Mouse (Mus musculus): ENCODE measurements at regions not wholly inside any gene's neighbourhood (a gene's known extent, or its start where the extent isn't known, plus 50 kb on each side); places are given as distances from the start of the nearest gene placed in this dataset.

- no peak for DNase-seq (ENCODE audit: low spot score in 2 of 2)
- intact Hi-C loops (cut with DNase I): no loop called here
Measured at GRCm38 (mm10) chr17:47317651-47318050, 51.0 kb upstream of the Mrps10 start.

GRCm38 (mm10) chr17:47313162-47313561 lies 55.5 kb upstream of the Mrps10 start:
- intact Hi-C loops (cut with DNase I): no loop called here

GRCm38 (mm10) chr17:47311272-47311671 lies 57.4 kb upstream of the Mrps10 start:
- intact Hi-C loops (cut with DNase I): no loop called here
- no peak for DNase-seq (ENCODE audit: low spot score in 2 of 2)

More at GRCm38 (mm10) chr17:47313162-47313561, 55.5 kb upstream of the Mrps10 start:
- DNase-seq (ENCODE audit: low spot score in 2 of 2): no peak

- intact Hi-C loops (cut with DNase I): no loop called here
- DNase-seq (ENCODE audit: low spot score in 2 of 2): no peak
Measured at GRCm38 (mm10) chr17:47306027-47306761, 62.5 kb upstream of the Mrps10 start.

GRCm38 (mm10) chr17:47304463-47305199 lies 64.1 kb upstream of the Mrps10 start:
- no peak for DNase-seq (ENCODE audit: low spot score in 2 of 2)
- intact Hi-C loops (cut with DNase I): no loop called here

- no peak for DNase-seq (ENCODE audit: low spot score in 2 of 2)
- intact Hi-C loops (cut with DNase I): no loop called here
Measured at GRCm38 (mm10) chr17:47303600-47303999, 65.1 kb upstream of the Mrps10 start.

DNA sequence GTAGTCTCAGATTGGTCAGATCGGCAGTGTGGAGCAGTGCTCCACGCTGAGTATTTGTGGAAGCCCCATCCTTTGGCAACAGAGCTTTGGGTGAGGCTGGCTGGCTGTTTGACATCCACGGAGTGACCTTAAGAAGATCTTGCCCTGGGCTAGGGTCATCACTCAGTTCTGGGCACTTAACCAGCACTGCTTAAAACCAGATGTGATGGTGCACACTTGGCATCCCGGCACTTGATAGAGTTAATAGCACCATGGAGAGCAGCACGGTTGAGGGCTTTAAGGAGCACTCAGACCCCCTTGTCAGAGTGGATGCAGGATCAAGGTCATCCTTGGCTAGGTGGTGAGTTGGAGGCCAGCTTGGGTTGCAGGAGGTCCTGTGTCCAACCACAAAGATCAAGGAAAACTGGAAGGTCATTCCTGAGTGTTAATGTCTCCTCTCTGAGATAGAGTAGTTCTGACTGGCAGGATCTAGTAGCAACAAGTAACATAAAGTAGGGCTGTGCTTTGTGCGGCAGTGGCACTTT lies 70.2 kb upstream of the Mrps10 start:
- no peak for DNase-seq (ENCODE audit: low spot score in 2 of 2)
- intact Hi-C loops (cut with DNase I): no loop called here

DNA sequence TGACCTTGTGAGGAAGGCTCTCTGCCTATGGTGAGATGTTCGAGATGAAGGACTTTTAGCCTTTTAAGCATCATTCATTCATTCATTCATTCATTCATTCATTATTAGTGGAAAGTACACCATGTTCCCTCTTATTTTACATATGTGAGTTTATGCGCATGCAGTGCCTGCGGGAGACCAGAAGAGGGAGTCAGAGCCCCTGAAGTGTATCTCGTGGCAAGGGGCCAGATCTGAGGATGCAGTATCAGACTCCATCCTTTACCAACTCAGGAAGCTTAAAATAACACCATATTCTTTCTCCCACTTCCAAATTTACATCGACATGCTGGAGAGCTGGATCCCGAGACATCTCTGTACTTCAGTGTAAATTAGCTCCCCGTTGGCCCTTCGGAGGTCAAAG lies 70.7 kb upstream of the Mrps10 start:
- intact Hi-C loops (cut with DNase I): no loop called here
- DNase-seq (ENCODE audit: low spot score in 2 of 2): no peak

DNA sequence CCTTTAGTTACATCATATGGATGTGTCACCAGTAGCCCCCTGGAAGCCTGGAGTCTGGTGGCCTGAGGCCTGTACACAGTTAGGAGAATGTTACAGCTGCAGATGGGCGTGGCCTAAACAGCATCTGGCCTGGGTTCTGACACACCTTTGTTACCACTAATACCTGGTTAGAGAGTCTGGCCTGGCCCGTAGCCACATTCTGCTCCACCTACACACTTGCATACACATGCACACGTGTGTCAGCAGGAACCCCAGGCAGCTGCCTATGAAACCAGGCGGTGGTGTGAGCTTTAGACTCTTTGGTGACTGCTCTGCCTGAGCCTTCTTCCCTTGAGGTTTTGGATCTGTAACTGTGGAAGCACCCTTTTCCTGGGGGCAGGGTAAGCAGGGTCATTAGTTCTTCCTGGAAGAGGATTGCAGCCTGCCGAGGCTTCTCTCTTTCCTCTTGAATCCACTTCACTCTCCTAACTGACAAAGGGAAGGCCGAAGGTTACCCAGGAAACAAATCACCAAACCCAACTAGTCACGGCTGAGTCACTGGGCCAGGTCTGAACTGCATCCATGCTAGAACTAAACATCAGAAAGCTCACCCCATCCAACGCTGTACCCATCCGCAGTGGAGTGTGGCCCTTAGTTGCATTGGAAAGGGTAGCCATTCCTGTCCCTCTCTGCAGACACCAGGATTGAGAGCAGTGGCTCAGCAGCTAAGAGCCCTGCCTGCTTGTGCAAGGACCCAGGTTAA lies 71.8 kb upstream of the Mrps10 start:
- no peak for DNase-seq (ENCODE audit: low spot score in 2 of 2)
- intact Hi-C loops (cut with DNase I): no loop called here

GRCm38 (mm10) chr17:47295315-47296011 lies 73.2 kb upstream of the Mrps10 start:
- DNase-seq (ENCODE audit: low spot score in 2 of 2): no peak
- intact Hi-C loops (cut with DNase I): no loop called here

DNA sequence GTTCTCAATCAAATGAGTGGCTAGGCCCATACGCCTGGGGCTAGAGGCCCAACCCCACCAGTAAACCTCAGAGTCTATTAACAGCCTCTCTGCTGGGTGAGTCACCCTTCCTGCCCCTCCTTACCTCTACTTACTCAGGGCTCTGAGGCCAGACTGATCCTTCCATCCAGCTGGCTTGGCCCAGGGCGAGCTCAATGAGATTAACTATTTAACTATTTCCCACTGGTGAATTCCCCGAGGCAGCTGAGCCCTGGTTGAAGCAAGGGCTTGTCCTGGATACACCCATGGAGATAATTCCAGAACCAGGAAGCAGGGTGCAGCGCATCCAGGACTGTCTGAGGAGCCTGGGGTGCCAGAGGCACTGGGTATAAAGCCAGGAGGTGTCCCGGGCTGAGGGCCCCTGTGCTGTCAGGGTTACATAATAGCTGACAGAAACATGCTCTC lies 74.6 kb upstream of the Mrps10 start:
- intact Hi-C loops (cut with DNase I): no loop called here

GRCm38 (mm10) chr17:47293178-47293577 lies 75.5 kb upstream of the Mrps10 start:
- intact Hi-C loops (cut with DNase I): no loop called here
- no peak for DNase-seq (ENCODE audit: low spot score in 2 of 2)

More for the DNA sequence above, 74.6 kb upstream of the Mrps10 start:
- no peak for DNase-seq (ENCODE audit: low spot score in 2 of 2)

DNA sequence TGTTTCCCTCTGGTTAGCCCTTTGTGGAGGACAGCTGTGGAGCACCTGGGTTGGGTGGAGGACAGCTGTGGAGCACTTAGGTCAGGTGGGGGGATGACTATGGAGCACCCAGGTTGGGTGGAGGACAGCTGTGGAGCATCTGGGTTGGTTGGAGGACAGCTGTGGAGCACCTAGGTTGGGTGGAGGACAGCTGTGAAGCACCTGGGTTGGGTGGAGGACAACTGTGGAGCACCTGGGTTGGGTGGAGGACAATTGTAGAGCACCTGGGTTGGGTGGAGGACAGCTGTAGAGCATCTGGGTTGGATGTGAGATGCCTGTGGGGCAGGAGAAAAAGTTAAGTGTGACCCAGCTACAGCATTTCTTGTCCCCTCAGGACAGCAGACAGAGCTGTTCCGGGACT lies 77.1 kb upstream of the Mrps10 start:
- intact Hi-C loops (cut with DNase I): no loop called here
- DNase-seq (ENCODE audit: low spot score in 2 of 2): no peak

- intact Hi-C loops (cut with DNase I): no loop called here
Measured at GRCm38 (mm10) chr17:47285616-47286015, 83.1 kb upstream of the Mrps10 start.

GRCm38 (mm10) chr17:47284236-47284635 lies 84.5 kb upstream of the Mrps10 start:
- DNase-seq (ENCODE audit: low spot score in 2 of 2): no peak
- intact Hi-C loops (cut with DNase I): no loop called here

More at GRCm38 (mm10) chr17:47285616-47286015, 83.1 kb upstream of the Mrps10 start:
- no peak for DNase-seq (ENCODE audit: low spot score in 2 of 2)

- intact Hi-C loops (cut with DNase I): no loop called here
- DNase-seq (ENCODE audit: low spot score in 2 of 2): no peak
Measured at GRCm38 (mm10) chr17:47283158-47283557, 85.5 kb upstream of the Mrps10 start.

DNA sequence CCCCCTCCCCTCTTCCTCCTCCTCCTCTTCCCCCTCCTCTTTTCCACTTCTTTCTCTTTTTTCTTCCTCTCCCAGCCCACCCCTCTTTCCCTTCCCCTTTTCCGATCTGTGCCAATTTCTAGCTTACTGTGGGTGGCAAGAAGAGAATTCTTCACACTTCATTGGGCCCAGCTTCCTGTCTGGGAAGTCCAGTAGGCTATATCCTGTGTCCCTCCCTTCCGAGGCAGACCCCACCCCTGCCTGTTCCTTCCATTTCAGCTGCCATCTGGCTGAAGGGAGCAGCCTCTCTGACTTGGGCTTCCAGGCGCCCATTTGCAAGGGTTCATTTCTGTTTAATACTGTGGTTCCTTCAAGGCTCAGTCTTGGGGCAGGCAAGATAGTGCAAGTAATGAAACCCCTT lies 86.2 kb upstream of the Mrps10 start:
- DNase-seq (ENCODE audit: low spot score in 2 of 2): no peak
- intact Hi-C loops (cut with DNase I): no loop called here

GRCm38 (mm10) chr17:47277890-47278289 lies 90.8 kb upstream of the Mrps10 start:
- DNase-seq (ENCODE audit: low spot score in 2 of 2): no peak
- intact Hi-C loops (cut with DNase I): loop anchor here (5.0 kb wide), 1 partner anchor 136 kb away; no protein-coding TSS in a partner anchor

DNA sequence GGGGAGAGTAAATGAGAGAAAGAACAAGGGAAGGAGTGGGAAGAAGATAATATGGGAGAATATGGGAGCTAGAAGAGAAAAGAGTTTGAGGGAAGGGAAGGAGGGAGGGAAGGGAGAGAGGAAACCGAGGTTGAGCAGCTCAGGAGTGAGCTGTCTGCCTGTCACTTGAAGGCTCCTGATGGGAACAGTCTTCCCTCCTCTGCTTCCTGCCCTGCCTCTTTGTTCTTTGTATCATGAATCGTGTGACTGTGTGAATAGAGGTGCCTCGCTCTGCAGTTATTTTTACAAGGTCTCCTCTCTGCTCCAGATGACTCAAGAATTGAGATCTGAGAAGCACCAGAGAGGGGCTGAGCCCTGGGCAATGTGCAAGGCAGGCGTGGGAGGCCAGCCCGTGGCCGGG lies 92.0 kb upstream of the Mrps10 start:
- DNase-seq (ENCODE audit: low spot score in 2 of 2): no peak

More for the DNA sequence above, 92.0 kb upstream of the Mrps10 start:
- intact Hi-C loops (cut with DNase I): loop anchor here (5.0 kb wide), 1 partner anchor 134 kb away; no protein-coding TSS in a partner anchor
